Mouse (Mus musculus) adrenal gland, postnatal 36 days (tissue): Measurements from ENCODE around the gene Ttll1. TPM values are rescaled to one million over a fixed set of nuclear protein-coding genes. Genes with fewer than 3 reads are reported as not detected.
"Not testable (repeated sequence)": the region's sequence is repeated elsewhere in the genome, so short reads cannot be mapped to it uniquely, and the experiment has no call there.

Experiments
- DNase-seq, 2 experiments: peaks; one replicate each; pipeline ENCODE4 v3.0.0; 2021; ENCODE audit warnings: mixed read lengths in 1 of 2
- total RNA-seq, 2 experiments: library from RNA; stranded (reverse); gene quantifications; 2 replicates each; pipeline ENCODE4 v1.2.3; 2021

Ttll1 gene
- total RNA-seq, 2 experiments from 2014 or later, result 7.6 to 7.7 TPM

DNA sequence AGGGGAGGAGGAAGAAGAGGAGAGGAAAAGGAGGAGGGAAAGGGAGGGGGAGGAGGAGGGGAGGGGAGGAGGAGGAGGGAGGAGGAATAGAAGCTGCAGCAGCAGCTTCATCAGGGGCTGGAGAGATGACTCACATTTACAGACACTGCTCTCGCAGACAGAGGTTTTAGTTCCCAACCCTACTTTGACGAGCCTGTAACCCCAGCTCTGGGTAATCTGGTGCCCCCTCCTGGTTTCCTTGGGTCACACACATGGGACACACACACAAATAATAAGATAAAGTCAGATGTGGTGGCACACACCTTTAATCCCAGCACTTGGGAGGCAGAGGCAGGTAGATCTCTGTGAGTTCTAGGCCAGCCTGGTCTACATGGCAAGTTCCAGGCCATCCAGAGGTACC, 27.2 kb downstream of the Ttll1 start:
- peak; percentile 36 to 69 for DNase-seq

DNA sequence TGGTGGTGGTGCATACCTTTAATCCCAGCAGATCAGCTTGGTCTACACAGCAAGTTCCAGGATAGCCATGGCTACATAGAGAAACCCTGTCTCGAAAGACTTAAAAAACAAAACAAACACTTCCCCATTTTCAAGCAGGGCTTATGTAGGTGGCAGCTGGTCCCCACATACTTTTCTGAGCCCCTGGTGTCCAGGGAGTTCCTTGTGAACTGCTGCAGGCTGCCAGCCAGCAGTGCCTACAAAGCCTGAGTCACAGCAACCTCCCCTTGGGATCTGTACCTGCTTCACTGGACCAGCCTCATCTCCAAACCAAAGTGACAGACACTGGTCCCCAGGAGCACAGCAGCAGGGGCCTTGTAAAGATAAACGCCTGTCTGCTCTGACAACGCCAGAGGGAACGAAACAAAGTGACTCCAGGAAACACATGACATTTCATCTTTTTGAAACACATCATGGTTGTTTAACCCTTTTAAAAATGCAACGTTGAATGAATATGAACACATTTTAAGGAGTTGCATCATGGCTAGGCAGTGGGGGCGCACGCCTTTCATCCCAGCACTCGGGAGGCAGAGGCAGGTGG, 28.0 kb downstream of the Ttll1 start:
- no peak for DNase-seq

DNA sequence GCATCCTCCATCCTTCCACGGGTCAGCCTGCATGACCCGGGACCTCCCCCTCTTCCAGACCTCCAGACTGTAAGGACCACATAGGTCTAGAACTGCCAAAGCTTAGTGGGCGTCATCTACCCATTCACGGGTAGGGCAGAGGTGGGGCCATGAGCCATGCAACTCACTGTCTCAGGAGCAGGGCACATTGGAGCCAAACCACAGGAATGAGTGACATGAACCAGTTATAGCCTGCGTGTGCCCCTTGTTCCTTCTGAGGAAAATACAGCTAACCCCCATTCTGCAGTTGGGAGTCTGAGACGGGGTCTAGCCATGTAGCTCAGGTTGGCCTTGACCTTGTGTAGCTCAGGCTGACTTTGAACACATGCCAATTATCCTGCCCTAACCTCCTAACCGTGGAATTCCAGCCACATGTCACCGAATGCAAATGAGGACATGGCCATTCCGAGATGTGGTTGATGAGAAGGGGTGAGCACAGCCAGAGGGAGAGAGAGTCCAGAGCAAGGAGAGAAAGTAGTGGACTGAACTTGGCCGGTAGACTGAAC, 29.4 kb downstream of the Ttll1 start:
- DNase-seq, result no peak

DNA sequence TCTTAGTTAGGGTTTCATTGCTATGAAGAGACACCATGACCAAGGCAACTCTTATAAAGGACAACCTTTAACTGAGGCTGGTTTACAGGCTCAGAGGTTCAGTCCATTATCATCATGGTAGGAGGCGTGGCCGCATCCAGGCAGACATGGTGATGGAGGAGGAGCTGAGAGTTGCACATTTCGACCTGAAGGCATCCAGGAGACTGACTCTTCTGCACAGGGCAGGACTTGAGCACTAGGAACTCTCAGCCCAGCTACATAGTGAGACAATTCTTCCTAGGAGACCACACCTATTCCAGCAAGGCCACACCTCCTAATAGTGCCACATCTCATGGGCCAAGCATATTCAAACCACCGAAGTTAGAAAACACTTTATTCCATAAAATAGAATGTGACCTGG, 30.9 kb downstream of the Ttll1 start:
- DNase-seq, result no peak

DNA sequence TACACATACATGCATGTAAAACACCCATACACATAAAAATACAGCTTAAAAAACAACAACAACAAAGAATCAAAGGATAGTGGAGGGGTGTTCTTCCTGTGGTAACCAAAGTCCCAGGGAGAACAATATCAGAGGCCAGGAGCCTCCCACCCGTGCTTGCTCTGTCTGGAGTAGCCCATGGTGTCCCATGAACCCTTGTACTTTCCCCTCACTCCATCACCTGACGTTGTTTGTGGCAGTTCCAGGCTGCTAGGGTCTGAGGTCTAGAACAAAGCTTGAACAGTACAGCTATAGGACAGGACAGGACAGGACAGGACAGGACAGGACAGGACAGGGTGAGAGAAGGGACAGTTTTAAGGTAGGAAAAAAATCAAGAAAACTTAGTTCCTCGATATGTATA, 32.6 kb downstream of the Ttll1 start:
- no peak for DNase-seq

DNA sequence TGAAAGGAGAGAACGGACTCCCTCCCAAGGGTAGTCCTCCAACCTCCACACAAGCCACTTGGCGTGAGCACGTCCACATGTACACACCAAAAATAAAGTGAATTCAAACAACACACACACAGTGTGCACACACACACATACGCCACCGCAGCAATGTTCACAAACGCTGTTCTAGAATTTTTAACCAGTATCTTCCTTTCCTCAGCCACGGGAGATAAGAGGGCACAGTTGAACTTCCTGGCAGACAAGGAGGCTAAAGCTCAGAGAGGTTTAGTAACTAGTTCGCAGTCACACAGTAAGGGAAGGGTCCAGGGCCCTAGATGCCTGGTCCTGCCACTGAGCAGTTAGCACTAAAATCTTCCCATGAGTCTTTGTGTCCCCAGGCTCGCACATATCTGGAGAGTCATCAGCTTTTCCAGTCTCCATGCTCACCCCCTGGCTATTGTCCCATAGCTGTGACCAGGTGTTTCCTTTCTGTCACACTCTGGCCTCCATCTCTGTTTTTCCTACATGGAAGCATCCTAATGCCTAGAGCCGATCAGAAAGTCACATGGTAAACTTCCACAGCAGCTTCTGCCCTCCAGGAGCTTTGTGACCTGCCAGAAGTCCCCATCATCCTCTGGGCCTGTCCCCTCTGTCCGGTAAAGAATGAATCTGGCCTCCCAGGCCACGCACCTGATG, 34.0 kb downstream of the Ttll1 start:
- no peak for DNase-seq

DNA sequence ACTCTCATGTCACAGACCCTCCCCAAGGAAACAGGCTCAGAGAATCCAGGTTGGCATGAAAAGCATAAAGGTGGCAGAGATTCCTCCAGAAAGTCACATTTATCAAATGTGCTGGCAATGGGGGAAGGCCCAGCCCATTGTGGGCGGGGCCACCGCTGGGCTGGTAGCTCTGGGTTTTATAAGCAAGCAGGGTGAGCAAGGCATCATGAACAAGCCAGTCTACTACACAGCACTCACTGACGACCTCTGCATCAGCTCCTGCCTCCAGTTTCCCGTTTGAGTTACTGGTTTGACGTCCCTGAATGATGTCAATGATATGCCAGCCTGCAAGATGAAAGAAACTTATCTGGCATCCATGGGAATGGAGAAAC, 36.2 kb downstream of the Ttll1 start:
- DNase-seq, result peak; percentile 59 to 67

DNA sequence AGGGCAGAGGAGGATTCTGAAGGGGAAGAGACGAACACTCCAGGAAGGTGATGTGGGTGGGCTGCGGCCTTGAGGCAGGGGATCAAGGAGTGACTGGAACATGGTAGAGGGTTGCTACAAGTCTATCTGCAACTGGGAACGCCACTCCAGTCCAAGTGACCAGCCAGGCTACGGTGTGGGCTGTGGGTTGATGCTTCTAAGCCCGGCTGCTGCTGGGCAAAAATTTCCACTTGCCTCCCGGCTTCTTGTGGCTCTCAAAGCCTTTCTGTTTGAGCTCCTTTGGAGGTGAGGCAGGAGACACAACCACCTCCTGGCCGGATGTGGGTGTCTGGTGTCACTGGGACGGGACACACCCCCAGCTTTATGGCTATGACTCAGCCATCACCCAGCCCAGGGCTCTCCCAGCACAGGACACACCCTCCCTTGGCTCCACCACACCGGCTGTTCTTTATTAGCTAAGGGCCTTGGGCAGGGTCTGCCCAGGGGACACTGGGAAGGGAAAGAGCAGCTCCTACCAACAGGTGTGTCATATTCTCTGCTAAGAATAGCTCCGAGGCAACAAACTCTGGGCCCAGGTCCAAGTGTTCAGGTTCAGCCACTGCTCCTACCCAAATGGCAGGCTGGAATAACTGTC, 36.7 kb downstream of the Ttll1 start:
- peak; percentile 81 to 84 for DNase-seq

DNA sequence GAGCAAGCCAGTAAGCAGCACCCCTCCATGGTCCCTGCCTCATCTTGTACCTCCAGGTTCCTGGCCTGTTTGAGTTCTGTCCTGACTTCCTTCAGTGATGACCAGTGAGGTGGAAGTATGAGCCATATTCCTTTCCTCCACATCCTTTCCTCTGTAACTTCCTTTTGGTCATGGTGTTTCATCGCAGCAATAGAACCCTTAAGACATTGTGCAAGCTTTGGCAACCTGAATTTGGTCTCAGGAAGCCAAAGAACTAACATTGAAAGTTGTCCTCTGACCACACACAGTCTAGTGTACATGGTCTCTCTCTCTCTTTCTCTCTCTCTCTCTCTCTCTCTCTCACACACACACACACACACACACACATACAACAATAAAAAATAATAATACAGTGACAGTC, 37.4 kb downstream of the Ttll1 start:
- DNase-seq, result no peak

DNA sequence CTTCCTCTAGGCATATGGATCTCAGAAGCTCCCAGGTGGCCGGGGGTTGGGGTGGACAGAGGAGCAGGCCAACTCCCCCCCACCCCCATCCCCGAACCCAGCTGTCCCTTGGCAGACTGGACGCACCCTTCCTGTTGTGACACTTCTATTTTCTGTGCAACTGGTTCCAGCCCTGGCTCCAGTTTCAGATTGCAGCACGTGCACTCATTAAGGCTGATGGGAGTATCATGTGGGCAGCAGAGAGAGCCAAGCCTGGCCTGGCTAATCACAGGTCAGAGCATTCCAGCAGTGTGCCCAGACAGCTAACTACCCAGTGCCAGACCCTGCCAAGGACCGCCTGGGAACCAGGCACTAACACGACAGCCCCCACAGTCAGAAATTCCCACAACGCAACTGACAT, 39.2 kb downstream of the Ttll1 start:
- peak; percentile 23 to 24 for DNase-seq

DNA sequence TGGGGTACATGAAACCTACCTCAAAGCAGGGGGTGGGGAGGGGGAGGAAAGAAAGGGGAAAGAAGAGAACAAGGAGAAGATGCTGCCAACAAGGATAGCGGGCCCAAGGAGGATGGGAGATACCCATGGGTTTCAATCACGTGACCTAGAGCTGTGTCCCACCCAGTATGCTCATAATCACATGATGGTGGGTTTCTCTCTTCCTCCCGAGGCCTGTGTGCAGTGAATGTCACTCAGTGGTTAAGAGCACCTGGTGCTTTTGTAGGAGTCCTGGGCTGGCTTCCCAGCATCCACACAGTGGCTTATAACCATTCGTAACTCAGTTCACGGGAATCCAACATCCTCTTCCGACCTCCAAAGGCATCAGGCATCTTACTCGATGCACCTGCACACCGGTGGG, 40.2 kb downstream of the Ttll1 start:
- DNase-seq, result no peak

DNA sequence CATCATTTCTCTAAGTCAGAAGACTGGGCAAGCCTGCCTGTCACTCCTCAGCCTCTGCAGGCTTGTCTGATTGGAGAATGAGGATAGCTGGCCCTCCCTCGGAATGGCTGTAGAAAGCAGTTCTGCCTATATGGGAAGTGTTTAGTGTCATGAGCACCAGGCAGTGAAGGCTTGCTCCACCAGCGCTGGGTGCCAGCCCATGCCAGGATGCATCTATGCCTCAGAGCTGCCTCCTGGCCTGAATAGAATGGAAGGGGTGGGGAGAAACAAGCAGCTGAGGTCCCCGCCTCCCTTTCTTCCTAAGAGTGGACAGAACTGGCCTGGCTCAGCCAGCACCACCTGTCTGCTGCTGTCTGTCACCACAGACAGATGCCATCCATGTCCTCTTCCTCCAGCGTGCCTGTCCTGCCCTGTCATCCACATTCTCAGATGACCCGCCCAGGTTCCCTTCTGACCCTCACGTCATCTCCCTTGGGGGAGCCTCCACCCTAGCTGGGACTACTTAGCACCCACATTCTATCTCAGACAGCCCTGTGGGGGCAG, 41.3 kb downstream of the Ttll1 start:
- no peak for DNase-seq

DNA sequence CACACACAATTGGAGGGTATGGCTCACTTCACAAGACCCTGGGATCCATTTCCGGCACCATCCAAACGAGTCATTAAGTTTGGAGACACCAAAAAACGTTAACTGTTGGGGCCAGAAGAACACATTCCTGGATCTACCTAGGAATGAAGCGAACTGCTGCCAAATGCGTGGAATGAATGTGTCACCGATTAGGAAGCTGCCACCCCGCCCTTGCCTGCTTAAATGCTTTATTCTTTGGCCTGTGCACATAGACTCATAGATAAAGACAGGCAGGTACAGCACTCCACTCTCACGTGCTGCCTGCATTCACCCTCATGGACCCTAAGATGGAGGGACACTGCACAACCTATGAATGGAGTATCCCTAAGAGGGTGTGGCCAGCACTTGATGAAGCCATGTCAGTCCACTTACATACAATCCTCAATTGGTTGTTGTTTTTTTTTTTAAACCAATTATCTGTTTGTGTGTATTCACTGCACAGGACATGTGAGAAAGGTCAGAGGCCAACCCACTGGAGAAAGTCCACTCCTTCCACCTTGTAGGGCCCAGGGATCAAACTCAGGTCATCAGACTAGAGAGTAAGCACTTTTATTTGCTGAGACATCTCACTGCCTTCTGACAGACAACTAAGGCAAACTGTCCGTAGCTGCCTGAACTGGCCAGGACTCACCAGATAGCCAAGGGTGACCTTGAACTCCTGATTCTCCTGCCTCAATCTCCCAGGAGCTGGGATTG, 43.3 kb downstream of the Ttll1 start:
- DNase-seq, result no peak

DNA sequence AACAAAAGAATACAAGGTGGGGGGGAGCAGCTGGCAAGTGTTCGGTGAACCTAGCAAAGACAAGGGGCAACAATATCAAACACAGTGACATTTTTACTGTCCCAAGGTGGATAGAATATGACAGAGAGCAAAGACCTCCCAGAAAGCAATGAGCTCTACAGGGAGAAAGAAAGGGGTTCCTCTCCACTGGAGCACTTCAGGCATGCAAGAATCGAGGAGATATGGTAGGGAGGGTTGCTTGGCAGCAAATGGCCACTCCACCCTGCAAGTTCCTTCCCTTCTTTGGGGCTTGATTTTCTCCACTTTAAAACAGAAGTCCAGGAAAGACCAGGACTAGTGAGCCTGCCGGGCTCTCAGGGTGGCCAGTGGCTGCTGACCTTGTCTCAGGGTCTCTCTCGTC, 44.4 kb downstream of the Ttll1 start:
- no peak for DNase-seq

DNA sequence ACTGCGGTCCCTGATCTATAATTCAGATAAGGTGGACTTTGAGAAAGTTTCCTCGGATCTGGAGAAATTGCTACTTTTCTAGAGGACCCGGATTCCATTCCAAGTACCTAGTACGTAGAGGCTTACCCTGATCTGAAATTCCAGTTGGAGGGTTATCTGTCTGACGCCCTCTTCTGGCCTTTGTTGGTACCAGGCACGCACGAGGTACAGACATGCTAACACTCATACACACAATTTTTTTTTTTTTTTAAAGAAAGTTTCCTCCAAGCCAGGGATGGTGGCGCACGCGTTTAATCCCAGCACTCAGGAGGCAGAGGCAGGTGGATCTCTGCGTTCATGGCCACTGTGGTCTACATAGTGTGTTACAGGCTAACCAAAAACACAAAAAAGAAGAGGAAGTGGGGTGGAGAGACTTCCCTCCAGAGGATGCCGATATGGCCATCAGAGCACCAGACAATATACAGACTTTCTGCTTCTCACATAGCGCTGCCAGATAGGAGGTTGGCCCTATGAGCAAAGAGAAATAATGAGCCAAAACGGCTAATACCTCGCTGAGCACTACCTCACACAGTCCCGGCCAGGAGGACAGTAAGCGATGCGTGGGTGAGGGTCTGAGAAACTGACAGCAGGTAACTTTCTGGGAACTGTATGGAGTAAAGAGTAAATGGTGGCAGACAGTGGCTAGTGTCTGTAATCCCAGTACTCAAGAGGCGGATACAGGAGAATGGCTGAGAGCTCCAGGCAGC, 45.6 kb downstream of the Ttll1 start:
- DNase-seq, result no peak

DNA sequence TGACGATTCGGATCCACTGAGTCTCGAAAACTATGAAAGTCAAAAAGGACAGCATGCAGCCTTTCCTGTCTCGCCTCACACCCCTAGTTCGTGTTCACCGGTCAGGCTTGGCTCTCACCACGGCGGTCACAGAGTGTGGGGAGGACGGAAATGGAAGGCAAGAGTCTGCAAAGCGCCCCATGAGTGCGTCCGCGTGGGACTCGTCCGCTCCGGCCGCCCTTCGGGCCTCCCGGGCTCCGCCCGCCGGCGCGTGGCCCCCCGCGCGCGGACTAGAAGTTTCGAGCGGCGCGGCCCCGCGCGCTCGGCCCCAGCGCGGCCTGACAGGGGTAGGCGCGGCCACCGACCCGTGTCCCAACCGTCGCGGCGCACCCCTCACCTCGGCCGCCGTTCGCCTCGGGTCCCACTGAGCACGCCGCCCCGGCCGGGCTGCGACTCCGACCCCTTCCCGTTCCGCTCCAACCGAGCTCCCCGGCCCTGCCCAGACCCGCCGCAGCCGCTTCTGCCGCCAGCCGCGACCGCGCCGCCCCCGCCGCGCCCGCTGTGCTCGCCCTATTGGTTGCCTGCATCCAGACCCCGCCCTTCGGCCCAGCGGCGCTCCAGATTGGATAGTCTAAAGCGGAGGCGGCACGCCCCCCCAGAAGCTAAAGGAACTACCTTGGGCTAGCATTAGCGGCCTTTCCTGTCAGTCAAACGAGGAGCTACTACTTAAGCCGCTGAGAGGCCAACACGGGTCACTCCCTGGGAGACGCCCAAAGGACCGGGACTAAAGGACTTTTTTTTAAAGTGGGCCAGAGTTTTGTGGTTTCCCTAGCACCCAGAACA, 46.4 kb downstream of the Ttll1 start, which contains the start of gene Pacsin2:
TSS of gene Pacsin2 (minus strand) at position 524 of the 822 bp plus-strand sequence.
- peak; percentile 99 for DNase-seq

DNA sequence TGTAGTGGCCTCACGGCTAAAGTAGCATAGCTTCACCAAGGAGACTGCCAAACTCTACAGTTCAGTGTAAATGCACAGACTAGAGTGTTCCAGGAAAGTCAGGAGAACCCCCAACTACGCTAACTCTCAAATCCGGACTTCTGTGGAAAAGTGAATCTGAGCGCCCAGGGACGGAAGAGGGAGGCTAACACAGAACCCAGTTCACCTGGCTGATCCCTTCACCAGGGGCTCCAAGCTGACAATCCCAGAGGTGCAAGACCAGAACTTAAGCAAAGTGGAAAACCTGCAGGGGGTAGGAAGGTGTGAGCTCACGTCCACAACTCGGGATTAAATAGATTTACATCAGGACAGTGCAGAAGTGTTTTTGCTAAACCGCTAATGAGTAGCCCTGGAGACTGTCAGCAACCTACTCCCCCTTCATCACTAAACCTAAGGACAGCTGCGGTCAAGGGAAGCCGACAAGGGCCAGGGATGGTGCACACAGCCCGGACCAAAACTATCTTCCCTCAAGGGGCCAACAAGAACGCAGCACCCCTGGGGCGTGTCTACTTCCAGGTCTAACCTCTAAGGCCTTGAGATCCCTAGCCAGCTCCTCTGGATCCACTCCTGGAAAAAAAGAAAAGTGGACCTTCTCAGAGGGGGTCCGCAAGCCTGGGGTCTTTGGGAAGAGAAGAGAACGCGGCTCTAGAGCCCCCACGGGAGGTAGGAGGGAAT, 47.2 kb downstream of the Ttll1 start:
- peak in 1 of 2 experiments; percentile 31 for DNase-seq

DNA sequence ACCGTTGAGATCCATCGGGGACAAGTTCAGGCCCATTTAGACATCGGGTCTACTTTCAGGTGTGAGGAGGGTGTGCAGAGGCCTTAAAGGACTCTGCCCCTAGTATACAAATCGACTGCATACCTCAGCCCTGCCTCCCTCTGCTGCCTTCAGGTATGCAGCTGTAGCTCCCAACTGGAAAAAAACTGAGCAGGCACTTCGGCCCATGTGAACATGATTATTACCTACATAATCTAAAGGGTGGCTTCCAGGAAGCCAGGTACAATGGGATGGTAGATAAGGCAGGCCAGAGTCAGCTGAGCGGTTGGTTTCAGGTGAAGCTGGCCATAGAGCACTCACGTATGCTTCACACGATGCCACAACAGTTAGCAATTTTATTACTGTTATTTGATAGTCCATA, 48.3 kb downstream of the Ttll1 start:
- DNase-seq, result not testable (repeated sequence)

DNA sequence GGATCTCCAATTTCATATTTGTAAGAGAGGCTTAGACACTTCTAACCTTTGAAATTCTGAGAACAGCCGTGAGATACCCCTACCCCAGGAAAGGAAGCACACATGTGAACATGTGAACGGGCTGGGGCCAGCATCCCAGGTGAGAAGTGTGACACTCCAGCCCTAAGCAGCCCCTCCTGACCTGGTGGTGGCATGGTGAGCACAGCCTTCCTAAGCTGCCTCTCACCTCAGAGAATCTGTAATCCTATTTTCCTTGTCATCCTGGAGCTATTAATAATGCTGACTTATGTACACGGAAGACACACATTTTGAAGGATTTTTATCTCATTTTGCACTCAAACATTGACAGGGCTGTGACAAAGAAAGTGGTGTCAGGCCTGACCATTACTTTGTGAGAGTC, 49.8 kb downstream of the Ttll1 start:
- no peak for DNase-seq

DNA sequence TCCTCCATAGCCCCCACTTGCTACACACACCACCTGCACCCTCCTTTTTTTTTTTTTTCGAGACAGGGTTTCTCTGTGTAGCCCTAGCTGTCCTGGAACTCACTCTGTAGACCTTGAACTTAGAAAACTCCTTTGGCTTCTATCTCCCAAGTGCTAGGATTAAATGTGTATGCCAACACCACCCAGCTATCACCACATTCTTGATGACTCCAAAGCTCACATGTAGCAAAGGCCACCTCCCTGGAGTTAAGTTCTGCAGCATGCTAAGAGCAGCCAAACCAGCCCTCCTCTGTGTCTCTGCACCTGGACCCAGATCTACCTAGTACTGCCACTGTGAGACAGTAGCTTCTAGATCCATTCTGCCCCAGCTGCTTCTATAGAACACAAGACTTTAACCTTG, 53.2 kb downstream of the Ttll1 start:
- no peak for DNase-seq
